Mouse (Mus musculus): ENCODE measurements around the gene Orai3. TPM values are rescaled to one million over a fixed set of nuclear protein-coding genes. Genes with fewer than 3 reads are reported as not detected.

Gene Orai3
- polyA plus RNA-seq, 1 experiment from 2014 or later, result 34.8 TPM

GRCm38 (mm10) chr7:127746494-127747491 is 22.8 kb upstream of the Orai3 start:
- Histone ChIP-seq H3K9me3 (ENCODE audit: low read length) (no peaks in the 10 kb centered on the region), H3K4me2 (replicated peaks; ENCODE audit: low read depth, low read length) (peak overlapping the region; percentile 76), H3K27ac (ENCODE audit: low read length) (peak overlapping the region; percentile 93), H3K27me3 (ENCODE audit: insufficient read depth, low read length) (no peaks in the 10 kb centered on the region), H3K4me3 (ENCODE audit: low read length) (peak overlapping the region; percentile 84), H3K4me1 (ENCODE audit: insufficient read depth, low read length) (peaks cover 14% of the 10 kb centered on the region), H3K36me3 (ENCODE audit: insufficient read depth, low read length) (peaks cover 38% of the 10 kb centered on the region), H3K9ac (replicated peaks; ENCODE audit: low read length) (peak overlapping the region; percentile 87)
- peak; percentile 13 for ATAC-seq (ENCODE audit: low FRiP score, low TSS enrichment)
- WGBS, result under 1% methylated on average over 26 of the region's 62 CpGs

- ATAC-seq (ENCODE audit: low FRiP score, low TSS enrichment), result no peak
Observed at GRCm38 (mm10) chr7:127747559-127748234, 21.9 kb upstream of the Orai3 start.

GRCm38 (mm10) chr7:127748235-127748560 is 21.4 kb upstream of the Orai3 start:
- Histone ChIP-seq H3K4me1 (ENCODE audit: insufficient read depth, low read length) (peaks cover 19% of the 10 kb centered on the region), H3K27ac (ENCODE audit: low read length) (no peak overlapping the region), H3K9ac (replicated peaks; ENCODE audit: low read length) (no peak overlapping the region), H3K9me3 (ENCODE audit: low read length) (no peaks in the 10 kb centered on the region), H3K36me3 (ENCODE audit: insufficient read depth, low read length) (peaks cover 52% of the 10 kb centered on the region), H3K27me3 (ENCODE audit: insufficient read depth, low read length) (no peaks in the 10 kb centered on the region), H3K4me2 (replicated peaks; ENCODE audit: low read depth, low read length) (0 out of 2 replicates have a peak overlapping the region, but pooled peaks have one; percentile 76), H3K4me3 (ENCODE audit: low read length) (0 out of 2 replicates have a peak overlapping the region, but pooled peaks have one; percentile 84)
- WGBS, result 87% methylated on average over 27 of the region's 28 CpGs
- no peak for ATAC-seq (ENCODE audit: low FRiP score, low TSS enrichment)

More at GRCm38 (mm10) chr7:127747559-127748234, 21.9 kb upstream of the Orai3 start:
- Histone ChIP-seq H3K9ac (replicated peaks; ENCODE audit: low read length) (peak overlapping the region; percentile 87), H3K36me3 (ENCODE audit: insufficient read depth, low read length) (peaks cover 47% of the 10 kb centered on the region), H3K4me2 (replicated peaks; ENCODE audit: low read depth, low read length) (peak overlapping the region; percentile 76), H3K27ac (ENCODE audit: low read length) (peak overlapping the region; percentile 93), H3K9me3 (ENCODE audit: low read length) (no peaks in the 10 kb centered on the region), H3K4me3 (ENCODE audit: low read length) (peak overlapping the region; percentile 84), H3K4me1 (ENCODE audit: insufficient read depth, low read length) (peaks cover 14% of the 10 kb centered on the region), H3K27me3 (ENCODE audit: insufficient read depth, low read length) (no peaks in the 10 kb centered on the region)
- WGBS, result 24% methylated on average over 6 of the region's 6 CpGs

- H3K27me3 ChIP-seq (ENCODE audit: insufficient read depth, low read length), result no peaks in the 10 kb centered on the region
- peaks cover 66% of the 10 kb centered on the region for H3K36me3 ChIP-seq (ENCODE audit: insufficient read depth, low read length)
- H3K9me3 ChIP-seq (ENCODE audit: low read length), result no peaks in the 10 kb centered on the region
- ATAC-seq (ENCODE audit: low FRiP score, low TSS enrichment), result no peak
- peaks cover 14% of the 10 kb centered on the region for H3K4me1 ChIP-seq (ENCODE audit: insufficient read depth, low read length)
- 89% methylated on average over 19 of the region's 19 CpGs for WGBS
- no peak overlapping the region for H3K4me3 ChIP-seq (ENCODE audit: low read length)
- H3K4me2 ChIP-seq (replicated peaks; ENCODE audit: low read depth, low read length), result no peak overlapping the region
- no peak overlapping the region for H3K9ac ChIP-seq (replicated peaks; ENCODE audit: low read length)
- no peak overlapping the region for H3K27ac ChIP-seq (ENCODE audit: low read length)
Observed at GRCm38 (mm10) chr7:127750131-127751127, 19.2 kb upstream of the Orai3 start.

- Histone ChIP-seq H3K4me1 (ENCODE audit: insufficient read depth, low read length) (peaks cover 17% of the 10 kb centered on the region), H3K27me3 (ENCODE audit: insufficient read depth, low read length) (no peaks in the 10 kb centered on the region), H3K4me2 (replicated peaks; ENCODE audit: low read depth, low read length) (no peak overlapping the region), H3K36me3 (ENCODE audit: insufficient read depth, low read length) (peaks cover 73% of the 10 kb centered on the region), H3K9me3 (ENCODE audit: low read length) (no peaks in the 10 kb centered on the region), H3K4me3 (ENCODE audit: low read length) (no peak overlapping the region), H3K27ac (ENCODE audit: low read length) (no peak overlapping the region), H3K9ac (replicated peaks; ENCODE audit: low read length) (no peak overlapping the region)
- no peak for ATAC-seq (ENCODE audit: low FRiP score, low TSS enrichment)
- WGBS, result 93% methylated on average over 5 of the region's 5 CpGs
Observed at GRCm38 (mm10) chr7:127751619-127752018, 18.0 kb upstream of the Orai3 start.

- no peak overlapping the region for H3K27ac ChIP-seq (ENCODE audit: low read length)
- H3K4me3 ChIP-seq (ENCODE audit: low read length), result no peak overlapping the region
- WGBS, result 90% methylated on average over 27 of the region's 27 CpGs
- no peak overlapping the region for H3K4me2 ChIP-seq (replicated peaks; ENCODE audit: low read depth, low read length)
- ATAC-seq (ENCODE audit: low FRiP score, low TSS enrichment), result no peak
- no peaks in the 10 kb centered on the region for H3K27me3 ChIP-seq (ENCODE audit: insufficient read depth, low read length)
- H3K36me3 ChIP-seq (ENCODE audit: insufficient read depth, low read length), result peaks cover 77% of the 10 kb centered on the region
- H3K9ac ChIP-seq (replicated peaks; ENCODE audit: low read length), result no peak overlapping the region
- H3K9me3 ChIP-seq (ENCODE audit: low read length), result no peaks in the 10 kb centered on the region
- H3K4me1 ChIP-seq (ENCODE audit: insufficient read depth, low read length), result peaks cover 18% of the 10 kb centered on the region
Observed at GRCm38 (mm10) chr7:127752069-127752468, 17.5 kb upstream of the Orai3 start.

- Histone ChIP-seq H3K36me3 (ENCODE audit: insufficient read depth, low read length) (peaks cover 84% of the 10 kb centered on the region), H3K4me1 (ENCODE audit: insufficient read depth, low read length) (peaks cover 10% of the 10 kb centered on the region; the same call in 1 of the 2 replicates), H3K9me3 (ENCODE audit: low read length) (no peaks in the 10 kb centered on the region), H3K4me2 (replicated peaks; ENCODE audit: low read depth, low read length) (no peak overlapping the region), H3K9ac (replicated peaks; ENCODE audit: low read length) (no peak overlapping the region), H3K27ac (ENCODE audit: low read length) (no peak overlapping the region), H3K4me3 (ENCODE audit: low read length) (no peak overlapping the region), H3K27me3 (ENCODE audit: insufficient read depth, low read length) (no peaks in the 10 kb centered on the region)
- 59% methylated on average over 5 of the region's 5 CpGs for WGBS
- ATAC-seq (ENCODE audit: low FRiP score, low TSS enrichment), result no peak
Observed at GRCm38 (mm10) chr7:127753158-127753557, 16.5 kb upstream of the Orai3 start.

GRCm38 (mm10) chr7:127753741-127754140 is 15.9 kb upstream of the Orai3 start:
- peaks cover 83% of the 10 kb centered on the region for H3K36me3 ChIP-seq (ENCODE audit: insufficient read depth, low read length)
- H3K4me3 ChIP-seq (ENCODE audit: low read length), result no peak overlapping the region
- 87% methylated on average over 7 of the region's 7 CpGs for WGBS

GRCm38 (mm10) chr7:127759716-127760115 is 9.9 kb upstream of the Orai3 start:
- Histone ChIP-seq H3K4me2 (replicated peaks; ENCODE audit: low read depth, low read length) (no peak overlapping the region), H3K4me3 (ENCODE audit: low read length) (no peak overlapping the region), H3K9me3 (ENCODE audit: low read length) (no peaks in the 10 kb centered on the region), H3K27ac (ENCODE audit: low read length) (0 out of 2 replicates have a peak overlapping the region, but pooled peaks have one; percentile 9), H3K27me3 (ENCODE audit: insufficient read depth, low read length) (no peaks in the 10 kb centered on the region), H3K9ac (replicated peaks; ENCODE audit: low read length) (no peak overlapping the region), H3K4me1 (ENCODE audit: insufficient read depth, low read length) (0 out of 2 replicates have a peak, but pooled peaks cover 4% of the 10 kb centered on the region), H3K36me3 (ENCODE audit: insufficient read depth, low read length) (peaks cover 53% of the 10 kb centered on the region)
- 61% methylated on average over 6 of the region's 6 CpGs for WGBS
- ATAC-seq (ENCODE audit: low FRiP score, low TSS enrichment), result no peak

More at GRCm38 (mm10) chr7:127753741-127754140, 15.9 kb upstream of the Orai3 start:
- Histone ChIP-seq H3K27ac (ENCODE audit: low read length) (no peak overlapping the region), H3K9me3 (ENCODE audit: low read length) (no peaks in the 10 kb centered on the region), H3K4me2 (replicated peaks; ENCODE audit: low read depth, low read length) (no peak overlapping the region), H3K27me3 (ENCODE audit: insufficient read depth, low read length) (no peaks in the 10 kb centered on the region), H3K4me1 (ENCODE audit: insufficient read depth, low read length) (peaks cover 10% of the 10 kb centered on the region; the same call in 1 of the 2 replicates), H3K9ac (replicated peaks; ENCODE audit: low read length) (no peak overlapping the region)
- ATAC-seq (ENCODE audit: low FRiP score, low TSS enrichment), result no peak

Measured in kidney, embryonic 16.5 days (tissue).